ENCODE assay signal across 8 mouse cellular contexts in genomic region chr13:83111503-83111902, GRCm38 (mm10).
DNase-seq lines count a peak whose midpoint lies in the region; ATAC-seq and TF ChIP-seq lines count a peak whose summit lies in the region.

No protein-coding gene starts in this region.

- TF ChIP-seq CTCF in liver, embryonic 14.5 days (IDR thresholded peaks at IDR 0.05; ENCODE audit: low read depth): no peak

- no peaks in the 10 kb centered on the region for H3K4me1 ChIP-seq in kidney, embryonic 15.5 days
- peaks cover 20% of the 10 kb centered on the region for H3K4me1 ChIP-seq in hindbrain, embryonic 10.5 days (replicated peaks)
- peaks cover 3% of the 10 kb centered on the region in 2 experiments; a peak in 1 of 4 replicates for H3K4me1 ChIP-seq in liver, embryonic 14.5 days (replicated peaks; ENCODE audit: control insufficient read depth in 2 of 2, insufficient read depth in 2 of 2, low read length in 1 of 2)

- ATAC-seq in kidney, embryonic 15.5 days (replicated peaks; ENCODE audit: low FRiP score): peak; percentile 92
- ATAC-seq in liver, embryonic 14.5 days (ENCODE audit: insufficient read depth): peak; percentile 41; the same call in 1 of the 2 replicates
- no peak for ATAC-seq in activated CD4-positive, CD25-positive, alpha-beta regulatory T cell, adult 4 months

- no peaks in the 10 kb centered on the region for H3K27me3 ChIP-seq in kidney, embryonic 15.5 days
- H3K27me3 ChIP-seq in hindbrain, embryonic 10.5 days (ENCODE audit: insufficient read depth, poor library complexity, severe bottlenecking): no peaks in the 10 kb centered on the region
- H3K27me3 ChIP-seq in liver, embryonic 14.5 days (ENCODE audit: control insufficient read depth, insufficient read depth, low read length): no peaks in the 10 kb centered on the region

- no peak for DNase-seq in kidney, postnatal 14 days
- DNase-seq in cerebellum, adult 18-20 months: peak; percentile 26 to 41
- peak; percentile 59 for DNase-seq in hindbrain, embryonic 10.5 days (ENCODE audit: low spot score)
- DNase-seq in liver, embryonic 14.5 days (ENCODE audit: low read depth in 3 of 3, low spot score in 3 of 3): no peak
- no peak for DNase-seq in gastrocnemius, adult 18-20 months (ENCODE audit: low spot score)
- no peak for DNase-seq in adrenal gland, adult (ENCODE audit: inconsistent age in 2 of 2, low spot score in 1 of 2)

- no peaks in the 10 kb centered on the region for H3K9me3 ChIP-seq in kidney, embryonic 15.5 days (replicated peaks)
- no peaks in the 10 kb centered on the region for H3K9me3 ChIP-seq in hindbrain, embryonic 10.5 days
- no peaks in the 10 kb centered on the region for H3K9me3 ChIP-seq in liver, embryonic 14.5 days (ENCODE audit: control insufficient read depth, low read length)

- H3K9ac ChIP-seq in kidney, embryonic 15.5 days: no peak overlapping the region
- H3K9ac ChIP-seq in liver, embryonic 14.5 days (replicated peaks): no peak overlapping the region

- no peaks in the 10 kb centered on the region for H3K36me3 ChIP-seq in kidney, embryonic 15.5 days
- H3K36me3 ChIP-seq in hindbrain, embryonic 10.5 days: no peaks in the 10 kb centered on the region
- H3K36me3 ChIP-seq in liver, embryonic 14.5 days (replicated peaks; ENCODE audit: control insufficient read depth, insufficient read depth, low read depth): no peaks in the 10 kb centered on the region

- no peak overlapping the region for H3K4me2 ChIP-seq in kidney, embryonic 15.5 days
- no peak overlapping the region for H3K4me2 ChIP-seq in liver, embryonic 14.5 days (ENCODE audit: low read depth)

- H3K4me3 ChIP-seq in kidney, embryonic 15.5 days (replicated peaks): no peak overlapping the region
- no peak overlapping the region for H3K4me3 ChIP-seq in hindbrain, embryonic 10.5 days
- no peak overlapping the region for H3K4me3 ChIP-seq in liver, embryonic 14.5 days (ENCODE audit: insufficient read depth in 1 of 2, low read depth in 2 of 2, low read length in 2 of 2)

- TF ChIP-seq EP300 in liver, embryonic 14.5 days (IDR thresholded peaks at IDR 0.05; ENCODE audit: low read depth): peak; percentile 53

- WGBS in kidney, embryonic 15.5 days: 34% methylated on average over 2 of the region's 2 CpGs
- 10% methylated on average over 2 of the region's 2 CpGs for WGBS in hindbrain, embryonic 10.5 days
- 11% methylated on average over 2 of the region's 2 CpGs for WGBS in liver, embryonic 14.5 days (ENCODE audit: insufficient replicate concordance)

- no peak overlapping the region for H3K27ac ChIP-seq in kidney, embryonic 15.5 days
- peak overlapping the region; percentile 9; the same call in 1 of the 2 replicates for H3K27ac ChIP-seq in hindbrain, embryonic 10.5 days
- H3K27ac ChIP-seq in liver, embryonic 14.5 days: no peak overlapping the region

Comparison
In these comparisons a context has a peak if more than half of its experiments do, and no peak if none do; other contexts are left out.
1. DNase-seq: peak in cerebellum, adult 18-20 months (2 of 2) and hindbrain, embryonic 10.5 days (single experiment); none in kidney, postnatal 14 days (single experiment), liver, embryonic 14.5 days (0 of 3), gastrocnemius, adult 18-20 months (single experiment) and adrenal gland, adult (0 of 2).